Mouse (Mus musculus) CD8-positive naive resting alpha-beta T cell, adult 2 months (primary cell): Measurements from ENCODE around the gene Dennd1a.

Experiments used
- DNase-seq, 2 experiments: peaks; one replicate each; pipeline ENCODE4 v3.0.0; 2022; ENCODE audit warnings: low read depth in 2 of 2, low spot score in 2 of 2

Gene Dennd1a

DNA sequence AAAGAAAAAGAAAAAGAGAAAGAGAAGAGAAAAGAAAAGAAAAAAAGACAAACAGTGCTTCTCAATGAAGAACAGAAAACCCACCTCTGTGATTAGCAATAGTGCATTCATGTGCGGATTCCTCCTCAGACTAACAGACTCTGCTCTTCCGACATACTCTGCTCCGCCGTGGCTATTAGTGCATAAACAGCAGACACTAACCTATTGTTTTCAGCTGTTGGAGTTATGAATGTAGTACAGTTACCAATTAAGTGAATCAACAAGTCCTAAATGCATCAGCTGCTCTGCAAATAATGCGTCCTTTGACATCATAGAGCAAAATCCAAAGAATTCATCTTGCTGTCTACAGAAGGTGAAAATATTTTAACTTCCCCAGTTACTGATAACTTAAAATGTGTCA lies 121.2 kb downstream of the Dennd1a start:
- no peak for DNase-seq

DNA sequence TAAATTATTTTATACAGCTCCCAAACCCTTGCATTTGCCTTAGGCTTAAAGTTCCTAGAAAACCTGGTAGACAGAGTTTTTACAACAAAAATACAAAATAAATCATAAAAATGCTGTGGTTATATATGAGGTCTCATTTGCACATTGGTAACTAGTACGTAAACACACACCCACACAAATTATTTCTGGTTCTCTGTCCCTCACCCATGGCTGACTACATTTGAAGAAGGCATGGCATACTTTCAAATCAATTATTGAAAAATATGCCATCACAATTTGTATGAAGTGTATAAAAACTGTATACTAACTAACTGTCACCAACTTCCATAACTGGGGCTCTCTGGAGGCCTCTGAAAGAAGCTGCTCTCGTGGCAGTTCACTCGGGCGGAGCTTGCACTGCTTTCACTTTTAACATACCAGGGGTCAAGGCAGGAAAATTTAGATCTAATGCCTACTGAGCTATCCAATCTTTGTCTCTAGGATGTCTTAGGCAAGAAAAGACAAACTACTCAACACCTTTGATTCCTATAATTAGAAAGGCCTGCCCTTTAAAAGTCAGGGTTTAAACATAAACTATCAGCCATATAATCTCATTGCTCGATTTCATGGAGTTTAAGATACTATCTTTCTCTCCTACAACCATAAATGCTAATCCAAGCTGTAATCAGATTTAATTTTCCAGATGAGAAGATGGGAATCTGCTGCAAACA lies 122.7 kb downstream of the Dennd1a start:
- DNase-seq: peak in 1 of 2 experiments; percentile 1

DNA sequence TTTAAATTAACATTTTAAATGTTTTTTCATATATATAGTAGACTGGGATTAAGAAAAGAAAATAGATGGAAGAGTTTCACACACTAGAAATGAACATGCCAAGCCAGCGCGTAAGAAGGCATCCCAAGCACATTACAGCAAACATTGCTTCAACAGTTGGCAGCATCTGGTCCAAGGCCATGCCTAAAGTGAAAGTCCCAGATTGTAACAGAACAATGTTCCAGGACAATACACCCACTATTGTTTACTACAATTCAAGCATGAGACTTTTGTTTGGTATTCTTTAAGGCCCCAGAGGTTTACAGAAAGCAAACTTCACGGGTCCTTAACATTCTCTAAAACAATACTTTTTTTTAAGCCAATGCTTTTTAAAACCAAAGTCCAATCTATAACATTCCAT lies 124.7 kb downstream of the Dennd1a start:
- no peak for DNase-seq

DNA sequence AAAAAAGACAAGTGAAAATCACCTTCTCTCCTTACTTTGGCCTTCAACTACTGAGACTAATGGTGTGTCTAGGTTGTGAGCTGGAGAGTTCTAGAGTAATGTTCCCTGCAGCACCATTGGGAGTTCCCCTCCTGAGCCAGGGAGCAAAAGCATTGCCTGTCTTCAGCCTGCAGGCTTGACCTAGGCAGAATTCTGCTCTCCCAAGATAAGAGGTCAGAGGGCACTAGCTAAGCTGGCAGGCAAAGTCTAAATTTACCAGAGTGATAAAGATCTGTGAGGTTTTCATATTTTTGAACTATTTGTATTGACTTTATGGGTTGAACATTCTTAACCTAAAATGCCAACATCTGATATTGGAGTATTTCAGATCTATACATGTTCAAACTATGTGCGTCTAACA lies 125.7 kb downstream of the Dennd1a start:
- DNase-seq: no peak

DNA sequence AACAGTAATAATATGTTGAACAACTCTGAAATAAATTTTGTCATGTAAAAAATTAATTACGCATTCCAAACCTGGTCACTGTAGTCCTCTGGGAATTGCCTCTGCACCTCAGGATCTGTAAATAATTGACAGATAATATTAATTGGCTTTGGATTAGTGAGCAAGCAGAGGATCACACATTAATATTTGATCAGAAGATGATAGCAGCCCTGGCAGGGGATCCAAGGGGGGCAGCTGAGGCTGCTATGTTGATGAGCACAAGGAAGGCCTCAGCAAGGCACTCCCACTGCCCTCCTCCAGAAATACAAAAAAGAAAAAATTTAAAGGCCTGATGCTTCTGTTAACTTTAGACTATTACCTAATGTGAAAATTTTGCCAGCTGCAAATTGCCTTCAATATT lies 127.5 kb downstream of the Dennd1a start:
- DNase-seq: no peak

DNA sequence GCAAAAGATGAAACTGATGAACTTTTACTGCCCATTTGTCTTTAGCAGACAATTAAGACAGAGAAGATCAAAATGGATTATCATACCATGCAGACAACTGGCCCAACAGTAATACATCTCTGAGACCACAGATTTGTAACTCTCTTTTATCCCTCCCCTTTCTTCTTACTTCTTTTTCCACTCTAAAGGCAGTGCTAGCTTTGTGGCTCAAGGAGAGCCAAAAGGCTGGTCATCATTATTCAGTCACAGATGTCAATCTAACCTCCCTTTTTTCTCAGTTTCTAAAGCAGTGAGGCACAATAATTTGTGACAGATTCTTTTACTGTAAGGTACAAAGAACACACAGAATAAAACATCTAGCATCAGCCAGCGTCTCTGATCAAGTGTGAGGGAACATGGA lies 130.2 kb downstream of the Dennd1a start:
- no peak for DNase-seq

DNA sequence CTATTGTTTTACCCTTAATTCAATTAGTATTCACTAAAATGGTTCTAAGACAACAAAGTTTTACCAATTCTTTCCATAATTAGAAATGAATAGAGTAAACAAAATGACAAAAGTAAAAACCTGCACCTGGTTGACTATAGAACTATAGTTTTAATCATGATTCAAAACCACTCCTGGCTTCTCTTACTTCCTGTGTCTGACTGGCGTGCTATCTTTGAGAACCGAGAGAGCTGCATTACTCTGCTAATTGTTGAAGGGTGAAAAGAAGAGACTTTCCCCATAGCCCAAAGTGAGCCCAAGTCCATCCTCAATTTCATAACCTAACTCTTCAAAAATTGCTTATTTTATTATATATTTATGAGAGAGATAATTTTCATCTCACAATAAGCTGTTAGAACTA lies 131.2 kb downstream of the Dennd1a start:
- no peak for DNase-seq

DNA sequence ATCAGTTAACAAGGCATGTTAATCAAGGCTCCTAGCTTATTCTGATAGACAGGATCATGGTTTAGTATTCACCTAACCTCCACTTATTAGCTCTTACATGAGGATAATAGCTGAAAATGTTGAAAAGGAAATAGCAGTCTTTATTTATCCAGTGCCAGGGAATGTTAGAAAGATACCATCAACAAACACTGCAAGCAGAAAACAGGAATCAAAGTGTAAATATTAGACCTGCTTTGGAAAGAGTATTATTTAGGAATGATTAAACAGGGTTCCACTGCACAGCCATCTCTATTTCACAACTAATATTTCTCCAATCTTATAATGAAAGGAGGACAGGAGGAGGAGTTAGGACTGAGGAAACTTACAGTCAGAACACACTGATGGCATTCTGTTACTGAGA lies 142.4 kb downstream of the Dennd1a start:
- DNase-seq: no peak

DNA sequence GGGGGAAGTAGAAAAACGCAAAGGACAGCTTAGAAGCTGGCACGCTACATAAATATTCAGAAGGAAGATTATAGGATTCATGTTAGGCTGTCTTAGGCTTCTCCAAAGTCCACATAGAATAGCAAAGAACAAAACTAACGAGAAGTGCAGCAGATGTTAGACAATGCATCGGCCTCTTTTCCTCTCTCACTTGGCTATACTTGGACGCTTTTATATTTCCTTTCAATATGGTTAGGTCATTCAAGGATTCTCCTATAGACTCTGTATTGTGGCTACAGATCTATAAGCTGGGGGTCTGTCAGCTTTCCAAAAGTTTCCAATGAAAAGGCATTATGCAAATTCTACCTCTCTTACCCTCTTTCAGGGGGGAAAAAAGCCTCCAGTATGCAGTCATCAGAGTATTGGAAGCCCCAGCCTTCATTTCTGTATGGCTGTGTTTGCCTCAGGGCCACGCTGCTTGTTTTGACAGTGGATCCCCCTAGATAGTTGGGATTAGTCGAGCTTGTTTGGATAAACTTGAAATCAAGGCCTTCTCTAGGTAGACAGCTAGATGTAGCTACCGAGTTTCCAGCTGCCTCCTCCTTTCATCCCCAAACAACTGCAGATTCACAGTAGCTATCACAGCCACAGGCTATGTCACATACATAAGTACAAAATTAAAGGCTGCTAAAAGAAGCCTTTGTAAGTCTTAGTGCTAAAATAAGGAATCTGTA lies 143.0 kb downstream of the Dennd1a start:
- no peak for DNase-seq

DNA sequence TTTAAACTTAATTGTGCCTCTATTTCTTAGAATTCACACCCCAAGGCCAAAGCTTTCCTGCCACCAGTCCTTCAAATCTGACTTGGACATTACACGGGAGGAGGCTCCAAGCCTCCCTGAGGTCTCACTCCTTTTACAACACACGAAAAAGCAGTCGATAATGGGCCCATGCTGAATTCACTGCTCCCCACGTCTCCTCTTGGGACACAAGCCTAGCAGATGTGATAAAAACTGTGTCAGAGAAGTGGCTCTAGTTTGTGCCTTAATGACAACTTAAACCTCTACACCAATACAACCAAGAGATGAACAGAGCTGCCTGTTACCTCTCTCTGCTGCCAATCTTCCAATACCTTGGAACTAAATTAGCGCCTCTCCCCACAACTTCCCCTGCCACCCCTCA lies 144.3 kb downstream of the Dennd1a start:
- no peak for DNase-seq

DNA sequence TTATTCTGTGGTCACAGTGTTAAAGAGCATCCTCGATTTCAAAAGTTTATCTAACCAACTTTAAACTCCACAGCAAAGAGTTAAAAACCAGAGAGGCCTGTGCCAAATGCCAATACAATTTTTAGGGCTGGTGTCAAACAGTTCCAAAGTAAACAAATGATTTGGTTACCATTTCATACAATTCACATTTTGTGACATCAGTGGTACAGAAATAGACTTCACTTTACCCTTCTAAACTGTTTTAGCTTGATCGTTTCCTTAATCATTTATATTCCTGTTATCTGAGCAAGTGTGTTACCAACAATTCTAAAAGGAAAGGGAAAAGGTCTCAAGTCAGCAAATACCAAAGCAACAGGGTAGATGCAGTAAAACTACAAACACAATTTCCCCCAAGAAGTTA lies 145.0 kb downstream of the Dennd1a start:
- DNase-seq: no peak

DNA sequence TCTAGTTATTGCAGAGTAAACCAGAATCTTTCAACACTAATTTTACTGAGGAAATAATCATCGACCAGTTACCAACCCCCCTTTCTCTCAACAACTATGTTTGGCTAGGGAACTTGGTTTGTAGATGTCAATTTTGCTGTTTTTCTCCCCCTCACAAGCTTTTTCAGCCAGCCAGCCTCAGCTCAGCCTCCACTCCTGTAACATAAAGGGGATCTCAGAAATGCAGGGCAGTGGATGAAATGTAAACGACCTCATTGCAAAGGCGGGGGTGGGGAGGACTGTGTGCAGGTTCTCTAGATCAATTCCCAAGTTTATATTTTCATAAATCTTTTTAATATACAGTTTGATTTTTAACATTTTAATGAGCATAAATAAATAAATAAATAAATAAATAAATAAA lies 147.7 kb downstream of the Dennd1a start:
- no peak for DNase-seq

DNA sequence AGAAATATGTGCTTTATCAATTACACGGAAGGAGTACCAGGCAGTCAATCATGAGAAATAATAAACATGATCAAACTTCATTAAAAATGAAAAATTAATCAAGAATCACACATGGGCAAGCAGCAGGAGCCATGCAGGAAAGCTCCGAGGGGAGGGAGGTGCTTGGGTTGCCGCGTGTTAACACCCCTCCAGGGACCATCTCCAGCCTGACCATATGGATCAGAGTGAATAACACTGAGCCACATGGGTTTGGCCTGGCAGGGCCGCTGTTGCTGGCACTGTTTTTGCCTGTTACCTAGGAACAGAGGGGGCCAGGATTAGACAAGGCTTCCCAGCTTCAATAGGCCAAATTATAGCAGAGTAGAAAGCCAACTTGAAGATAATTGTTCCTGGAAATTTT lies 150.1 kb downstream of the Dennd1a start:
- no peak for DNase-seq

DNA sequence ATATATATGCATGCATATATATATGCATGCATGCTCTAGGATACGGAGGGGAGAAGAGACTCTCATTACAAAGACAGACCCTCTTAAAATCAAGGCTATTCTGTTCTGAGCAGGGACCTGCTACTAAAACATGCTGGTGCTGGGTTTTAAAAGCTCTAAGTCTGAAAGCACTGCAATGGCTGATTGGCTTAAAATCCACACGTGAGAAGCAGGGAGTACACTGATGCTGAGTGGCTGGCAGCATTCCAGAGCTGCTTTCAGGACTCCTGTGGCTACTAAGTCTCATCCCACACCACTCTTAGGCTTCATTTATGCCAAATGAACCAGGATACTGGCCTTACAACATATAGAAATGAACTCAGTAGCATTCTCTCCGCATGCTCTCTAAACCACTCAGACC lies 151.8 kb downstream of the Dennd1a start:
- DNase-seq: no peak

DNA sequence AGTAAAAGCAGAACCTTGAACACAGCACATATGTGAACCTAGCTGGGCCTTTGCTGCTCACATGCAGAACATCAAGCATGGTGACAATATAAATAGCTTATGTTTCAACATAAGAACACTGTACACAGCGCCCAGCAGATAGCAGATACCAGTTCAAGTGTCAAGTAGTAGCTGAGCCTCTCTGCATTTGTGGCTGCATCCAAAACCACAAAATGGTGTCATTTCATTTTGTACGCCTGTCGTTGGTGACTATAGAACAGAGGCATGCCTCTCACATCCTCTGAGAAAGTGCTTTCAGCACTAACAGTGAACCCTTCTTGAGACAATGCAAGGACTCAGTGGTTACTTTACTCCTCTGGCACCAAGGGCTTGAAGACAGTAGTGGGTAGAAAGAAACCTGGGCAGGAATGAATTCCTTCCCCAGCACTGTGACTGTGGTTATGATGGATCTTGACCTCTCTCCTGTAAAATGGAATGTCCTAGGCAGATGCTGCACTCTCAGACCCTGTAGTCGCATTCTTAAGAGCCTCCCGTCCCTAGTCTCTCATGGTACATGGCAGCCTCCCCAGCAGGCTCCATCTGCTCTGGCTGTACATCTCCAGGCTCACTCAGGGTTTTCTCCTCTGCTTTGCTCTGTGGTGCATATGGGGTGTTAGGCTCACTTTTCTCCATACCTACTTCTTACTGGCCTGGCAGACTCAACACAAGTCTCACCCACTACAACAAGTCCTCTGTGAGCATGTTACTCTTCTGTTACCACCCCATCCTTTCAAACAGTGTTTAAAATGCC lies 154.0 kb downstream of the Dennd1a start:
- DNase-seq: peak in 1 of 2 experiments; percentile 2

DNA sequence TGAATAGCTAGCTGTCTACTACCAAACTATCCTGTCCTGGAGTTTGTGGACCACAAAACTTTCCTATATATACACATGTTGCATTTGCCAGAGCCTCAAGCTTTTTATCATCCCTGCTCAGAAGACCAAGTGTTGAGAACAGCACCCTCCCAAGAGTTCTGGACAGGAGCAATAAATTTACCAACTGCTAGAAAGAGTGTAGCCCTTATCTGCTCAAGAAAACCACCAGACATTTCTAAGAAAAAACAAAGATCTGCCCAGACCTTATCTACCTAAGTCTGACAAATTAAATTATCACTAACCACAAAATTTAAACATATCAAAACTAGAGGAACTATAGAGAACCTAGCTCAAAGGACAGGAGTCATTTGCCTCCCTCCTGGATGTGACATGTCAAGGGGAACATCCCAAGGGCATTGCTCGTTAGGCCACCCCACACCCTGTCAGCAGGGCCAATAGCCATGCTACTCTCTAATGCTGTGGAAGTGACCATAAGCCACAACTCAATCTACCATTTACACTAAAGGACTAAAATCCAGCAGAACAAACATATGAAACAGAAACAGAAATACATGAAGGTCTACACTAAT lies 154.9 kb downstream of the Dennd1a start:
- DNase-seq: no peak

DNA sequence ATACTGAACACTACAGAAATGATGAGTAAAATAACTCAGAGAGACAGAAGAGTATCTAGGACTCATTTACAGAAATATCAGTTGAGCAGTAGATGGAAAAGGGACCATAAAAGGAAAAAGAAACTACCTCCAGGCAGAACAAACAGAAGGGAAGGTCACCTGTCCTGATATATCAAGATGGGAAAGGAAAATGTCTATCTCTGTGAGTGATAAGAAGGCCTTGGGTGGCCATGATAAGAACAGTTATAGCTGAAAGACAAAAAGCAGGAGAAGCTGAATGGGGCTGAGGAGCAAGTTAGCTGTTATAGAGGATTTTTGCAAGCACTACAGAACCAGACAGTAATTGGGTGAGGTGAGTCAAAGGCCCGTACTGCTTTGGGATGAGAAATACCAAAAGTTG lies 155.7 kb downstream of the Dennd1a start:
- DNase-seq: no peak

DNA sequence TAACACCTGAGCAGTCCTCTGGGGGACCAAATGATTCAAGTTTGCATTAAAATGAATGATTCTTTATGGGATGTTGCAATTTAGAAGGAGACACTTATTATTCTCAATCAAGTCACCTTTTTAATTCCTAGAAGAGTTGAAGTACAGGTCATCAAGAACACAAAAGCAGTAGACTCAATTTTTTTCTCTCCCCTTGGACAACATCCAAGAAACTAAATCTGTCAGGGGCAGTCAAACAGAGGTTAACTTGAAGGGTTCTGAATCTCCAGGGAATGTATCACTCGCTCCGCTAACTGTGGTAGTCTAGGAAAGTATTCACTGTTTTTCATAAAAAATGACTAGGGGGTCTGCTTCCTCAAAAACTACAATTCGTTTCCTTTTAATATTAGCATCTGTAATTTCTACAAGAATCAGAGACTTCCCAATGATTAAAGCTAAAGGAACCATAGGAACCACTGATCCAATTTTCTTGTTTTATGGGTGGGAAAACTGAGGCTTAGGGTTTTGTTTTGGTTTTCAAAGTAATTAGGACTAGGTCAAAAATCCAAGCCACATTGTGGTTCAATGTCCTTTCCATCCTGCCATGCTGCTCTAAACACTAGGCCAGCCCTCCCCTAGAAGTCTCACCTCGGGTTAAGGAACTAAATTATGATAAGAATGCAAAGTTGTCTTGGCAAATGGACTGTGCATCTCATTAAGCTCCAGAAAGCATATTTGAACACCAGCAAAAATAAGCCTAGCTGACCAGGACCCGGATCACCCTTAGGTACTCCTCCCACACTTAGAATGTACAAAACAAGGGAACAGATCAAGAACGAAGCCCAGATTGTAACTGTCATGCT lies 157.0 kb downstream of the Dennd1a start:
- DNase-seq: no peak

DNA sequence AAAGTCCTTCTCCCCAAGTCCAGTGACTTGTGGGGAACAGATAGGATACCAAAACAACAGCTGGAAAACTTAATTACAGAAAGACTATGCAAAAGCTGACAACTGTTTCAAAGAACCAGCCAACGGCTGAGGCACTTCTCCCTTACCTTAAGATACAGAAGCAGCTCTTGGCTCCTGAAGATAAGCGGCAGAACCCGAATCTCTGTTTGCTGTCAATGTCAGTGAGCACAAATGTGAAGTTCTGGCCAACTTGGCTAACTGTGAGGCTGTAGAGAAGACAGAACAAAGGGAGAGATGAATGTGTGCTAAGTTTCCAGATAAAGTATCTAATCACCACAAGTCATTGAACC lies 160.8 kb downstream of the Dennd1a start:
- no peak for DNase-seq

DNA sequence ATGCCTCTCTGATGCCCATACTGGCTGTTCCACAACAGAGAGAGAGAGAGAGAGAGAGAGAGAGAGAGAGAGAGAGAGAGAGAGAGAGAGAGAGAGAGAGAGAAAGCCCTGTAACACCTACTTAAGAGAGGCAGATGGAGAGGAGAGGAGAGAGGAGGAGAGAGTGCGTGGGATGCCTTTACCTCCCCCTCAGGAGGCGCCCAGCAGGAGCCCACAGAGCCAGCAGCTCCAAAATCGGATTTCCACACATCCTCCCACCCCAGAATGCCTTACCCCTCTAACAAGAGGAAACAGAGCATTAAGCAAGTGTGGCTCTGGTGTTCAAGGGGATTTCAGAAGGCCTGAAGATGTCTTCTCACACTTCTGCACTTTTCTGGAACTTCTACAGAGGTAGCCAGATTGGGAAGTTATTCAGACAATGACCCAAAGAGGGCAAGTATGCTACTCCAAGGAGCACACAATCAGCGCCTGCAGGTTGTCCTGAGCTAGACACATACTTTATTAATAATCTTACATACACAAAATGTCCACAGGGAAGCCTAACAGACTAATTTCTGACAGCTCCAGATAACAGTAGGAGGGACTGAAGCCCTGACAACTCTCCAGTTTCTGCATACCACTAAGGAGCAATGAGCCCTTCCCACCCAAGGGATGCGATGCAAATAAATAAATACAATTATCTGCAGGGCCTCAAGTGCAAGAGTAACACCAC lies 161.4 kb downstream of the Dennd1a start:
- DNase-seq: no peak
